Mouse (Mus musculus): ENCODE measurements around the gene Heyl.

The Heyl gene

GRCm38 (mm10) chr4:123233492-123234084 is at the start of gene Heyl:
TSS of gene Heyl (plus strand) at chr4:123233556.
- no peak for DNase-seq (ENCODE audit: extremely low spot score, low read depth, low spot score)

GRCm38 (mm10) chr4:123184816-123185215 is 48.5 kb upstream of the Heyl start:
- no peak for DNase-seq (ENCODE audit: extremely low spot score, low read depth, low spot score)

GRCm38 (mm10) chr4:123192336-123192735 is 41.0 kb upstream of the Heyl start:
- no peak for DNase-seq (ENCODE audit: extremely low spot score, low read depth, low spot score)

- no peak for DNase-seq (ENCODE audit: extremely low spot score, low read depth, low spot score)
Measured at GRCm38 (mm10) chr4:123193791-123194190, 39.6 kb upstream of the Heyl start.

- DNase-seq (ENCODE audit: extremely low spot score, low read depth, low spot score): no peak
Measured at GRCm38 (mm10) chr4:123196695-123197094, 36.7 kb upstream of the Heyl start.

GRCm38 (mm10) chr4:123200771-123201185 is 32.6 kb upstream of the Heyl start:
- DNase-seq (ENCODE audit: extremely low spot score, low read depth, low spot score): no peak

GRCm38 (mm10) chr4:123201186-123202093 is 31.9 kb upstream of the Heyl start, which contains the start of gene Nt5c1a:
TSS of gene Nt5c1a (plus strand) at chr4:123201504.
- no peak for DNase-seq (ENCODE audit: extremely low spot score, low read depth, low spot score)

- DNase-seq (ENCODE audit: extremely low spot score, low read depth, low spot score): no peak
Measured at GRCm38 (mm10) chr4:123202094-123202420, 31.3 kb upstream of the Heyl start.

GRCm38 (mm10) chr4:123207337-123207736 is 26.0 kb upstream of the Heyl start:
- no peak for DNase-seq (ENCODE audit: extremely low spot score, low read depth, low spot score)

GRCm38 (mm10) chr4:123210996-123211395 is 22.4 kb upstream of the Heyl start:
- no peak for DNase-seq (ENCODE audit: extremely low spot score, low read depth, low spot score)

- no peak for DNase-seq (ENCODE audit: extremely low spot score, low read depth, low spot score)
Measured at GRCm38 (mm10) chr4:123211453-123211852, 21.9 kb upstream of the Heyl start.

- DNase-seq (ENCODE audit: extremely low spot score, low read depth, low spot score): no peak
Measured at GRCm38 (mm10) chr4:123212330-123212729, 21.0 kb upstream of the Heyl start.

GRCm38 (mm10) chr4:123213975-123214374 is 19.4 kb upstream of the Heyl start:
- DNase-seq (ENCODE audit: extremely low spot score, low read depth, low spot score): no peak

GRCm38 (mm10) chr4:123215367-123215766 is 18.0 kb upstream of the Heyl start:
- DNase-seq (ENCODE audit: extremely low spot score, low read depth, low spot score): no peak

- DNase-seq (ENCODE audit: extremely low spot score, low read depth, low spot score): no peak
Measured at GRCm38 (mm10) chr4:123216782-123217181, 16.6 kb upstream of the Heyl start.

GRCm38 (mm10) chr4:123219720-123220357 is 13.5 kb upstream of the Heyl start:
- no peak for DNase-seq (ENCODE audit: extremely low spot score, low read depth, low spot score)

- DNase-seq (ENCODE audit: extremely low spot score, low read depth, low spot score): no peak
Measured at GRCm38 (mm10) chr4:123220637-123221036, 12.7 kb upstream of the Heyl start.

- no peak for DNase-seq (ENCODE audit: extremely low spot score, low read depth, low spot score)
Measured at GRCm38 (mm10) chr4:123223309-123223708, 10.0 kb upstream of the Heyl start.

- DNase-seq (ENCODE audit: extremely low spot score, low read depth, low spot score): no peak
Measured at GRCm38 (mm10) chr4:123225718-123226403, 7.5 kb upstream of the Heyl start.

GRCm38 (mm10) chr4:123227707-123228106 is 5.6 kb upstream of the Heyl start:
- DNase-seq (ENCODE audit: extremely low spot score, low read depth, low spot score): no peak

GRCm38 (mm10) chr4:123228270-123228669 is 5.1 kb upstream of the Heyl start:
- no peak for DNase-seq (ENCODE audit: extremely low spot score, low read depth, low spot score)

Data from hindlimb bud, embryonic 11.5 days (tissue).